Mouse (Mus musculus) spleen, postnatal 36 days (tissue): ENCODE data around the gene Gm29866.
"Not testable (repeated sequence)": the region's sequence is repeated elsewhere in the genome, so short reads cannot be mapped to it uniquely, and the experiment has no call there.

Experiments
- DNase-seq, 2 experiments: peaks; one replicate each; pipeline ENCODE4 v3.0.0; 2022; ENCODE audit warnings: low spot score in 2 of 2, mixed read lengths in 1 of 2

Gm29866 gene

DNA sequence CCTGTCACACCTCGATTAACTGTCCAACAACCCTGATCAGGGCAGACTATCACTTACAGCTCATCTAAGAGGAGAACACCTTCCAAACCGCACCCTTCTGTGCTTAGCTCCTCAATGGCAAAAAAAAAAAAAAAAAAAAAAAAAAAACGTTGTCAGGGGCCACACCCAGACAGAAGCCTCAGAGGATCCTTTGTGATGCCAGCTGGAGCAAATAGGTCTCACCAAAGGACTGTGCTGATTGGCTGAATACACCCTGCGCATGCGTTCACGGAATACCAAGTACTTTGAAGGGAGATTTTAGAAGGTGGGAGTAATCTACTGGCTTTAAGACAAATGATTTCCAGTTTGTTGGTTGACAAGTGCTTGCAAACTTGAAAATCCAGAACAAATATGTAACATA lies at the start of gene Gm29866:
Gene Gm29866 (minus strand): TSS at position 101 of the 400 bp plus-strand sequence.
- DNase-seq, result not testable (repeated sequence)
